Mouse (Mus musculus) 3T3-L1 (cell line): ENCODE results near the gene Csnk1g2.
A peak's percentile ranks its signal among the peaks of the same experiment; 100 is the strongest.

Experiments
- DNase-seq: peaks from one replicate; pipeline ENCODE4 v3.0.0-alpha.2; 2015; ENCODE audit warnings: low read depth, low spot score

Csnk1g2 gene

GRCm38 (mm10) chr10:80679556-80680259 lies 57.1 kb downstream of the Csnk1g2 start:
- peak; percentile 27 for DNase-seq

DNA sequence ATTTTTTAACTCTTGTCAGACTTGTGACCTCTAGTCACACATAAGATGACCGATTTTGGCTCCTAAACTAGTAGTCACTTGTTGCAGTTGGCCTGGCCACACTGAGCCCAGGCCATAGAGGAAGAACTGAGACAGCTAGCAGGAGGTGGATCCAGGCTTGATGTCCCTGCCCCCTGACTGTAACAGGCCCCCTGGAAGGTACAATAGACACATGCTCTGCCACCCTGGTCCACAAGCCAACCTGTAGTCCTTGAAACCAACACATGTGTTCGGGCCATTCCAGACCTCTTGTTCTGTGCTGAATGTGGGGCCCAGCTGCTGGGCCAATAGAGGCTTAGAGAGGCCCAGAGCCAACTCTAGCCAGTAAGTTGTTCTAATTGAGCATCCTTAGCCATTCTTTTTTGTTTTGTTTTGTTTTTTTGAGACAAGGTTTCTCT lies 57.6 kb downstream of the Csnk1g2 start:
- no peak for DNase-seq

- DNase-seq = no peak
These were observed 59.4 kb downstream of the Csnk1g2 start for GRCm38 (mm10) chr10:80682003-80682402.

DNA sequence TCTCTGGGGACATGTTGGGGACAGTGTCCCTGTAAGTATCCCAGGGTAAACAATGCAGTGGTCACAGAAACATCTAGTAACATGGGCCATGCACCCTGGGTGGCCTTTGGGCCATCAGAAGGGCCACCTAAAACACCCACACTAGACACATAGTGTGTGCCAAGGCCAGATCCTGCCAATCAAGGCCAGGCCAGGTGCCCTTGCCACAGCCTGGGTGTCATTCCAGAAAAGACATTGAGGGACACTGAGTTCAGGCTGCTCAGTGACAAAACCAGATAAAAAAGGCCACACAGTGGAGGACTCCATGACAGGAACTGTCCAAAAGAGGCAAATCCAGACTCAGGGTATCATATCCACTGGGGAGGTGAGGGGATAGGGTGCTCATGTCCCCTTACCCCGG lies 61.0 kb downstream of the Csnk1g2 start:
- DNase-seq = no peak

GRCm38 (mm10) chr10:80684214-80684613 lies 61.6 kb downstream of the Csnk1g2 start:
- DNase-seq = peak; percentile 71

GRCm38 (mm10) chr10:80684984-80685383 lies 62.3 kb downstream of the Csnk1g2 start:
- no peak for DNase-seq

GRCm38 (mm10) chr10:80686617-80687016 lies 64.0 kb downstream of the Csnk1g2 start:
- DNase-seq = no peak

GRCm38 (mm10) chr10:80687850-80688249 lies 65.2 kb downstream of the Csnk1g2 start:
- peak; percentile 83 for DNase-seq
